Mouse (Mus musculus) urinary bladder, postnatal 36 days (tissue): Measurements from ENCODE around the gene Gm29423.
"Not testable (repeated sequence)": the region's sequence is repeated elsewhere in the genome, so short reads cannot be mapped to it uniquely, and the experiment has no call there.

ENCODE experiments used
- DNase-seq, 2 experiments: peaks; one replicate each; pipeline ENCODE4 v3.0.0; 2022; ENCODE audit warnings: low spot score in 2 of 2, mixed read lengths in 1 of 2

Gm29423 gene

DNA sequence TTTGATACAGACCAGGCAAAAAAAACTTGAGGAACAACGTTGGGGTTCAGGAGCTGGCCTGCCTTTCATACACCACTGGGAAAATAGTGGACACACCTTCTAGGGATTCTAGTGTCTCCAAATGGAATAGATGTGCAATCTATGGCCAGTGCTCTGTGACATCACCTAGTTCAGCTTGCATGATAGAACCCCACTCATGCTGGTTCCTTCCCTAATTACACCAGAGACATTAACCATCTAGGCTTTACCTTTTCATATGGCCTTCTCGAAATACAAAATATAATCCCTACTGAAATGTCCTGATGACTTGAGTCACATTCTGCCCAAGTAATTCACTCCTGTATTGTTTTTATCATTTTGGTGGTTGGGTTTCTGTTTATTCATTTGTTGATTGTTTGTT is at the start of gene Gm29423, which contains the start of gene Gm29644:
Gene Gm29423, minus strand, starts transcription at position 101 of the 400 bp plus-strand sequence.
Gene Gm29644, minus strand, starts transcription at position 157 of the 400 bp plus-strand sequence.
- DNase-seq: not testable (repeated sequence)

DNA sequence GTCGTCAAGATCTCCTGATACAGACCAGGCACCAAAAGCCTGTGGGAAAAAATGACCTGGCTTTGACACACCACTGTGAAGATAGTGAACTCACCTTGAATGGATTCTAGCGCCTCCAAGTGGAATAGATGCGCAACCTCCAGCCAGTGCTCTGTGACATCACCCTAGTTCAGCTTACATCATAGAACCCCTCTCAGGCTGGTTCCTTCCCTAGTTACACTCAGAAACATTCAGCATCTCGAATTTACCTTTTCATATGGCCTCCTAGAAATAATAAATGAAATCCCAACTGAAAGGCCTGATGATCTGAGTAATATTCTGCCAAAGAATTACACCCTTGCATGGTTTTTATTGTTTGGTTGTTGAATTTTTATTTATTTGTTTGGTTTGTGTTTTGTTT is 29.5 kb downstream of the Gm29423 start, which contains the start of gene Gm21118:
Gene Gm21118, minus strand, starts transcription at position 101 of the 400 bp plus-strand sequence.
- DNase-seq: not testable (repeated sequence)
